Mouse (Mus musculus) forebrain, embryonic 16.5 days (tissue): ENCODE data around the gene Pdzd4. TPM values are rescaled to one million over a fixed set of nuclear protein-coding genes. Genes with fewer than 3 reads are reported as not detected.

Experiments used
- ATAC-seq: fragments of 200-750 bp; cut with Nextera tagmentation; 2 replicates; pipeline ENCODE4 v1.8.0; 2017; ENCODE audit warnings: mild to moderate bottlenecking, moderate library complexity
- H3K27ac ChIP-seq: fragments of 300-500 bp; sonication (generic); 2 replicates; pipeline ENCODE4 v1.5.1; 2014; ENCODE audit warnings: low read length, control low read depth
- H3K27me3 ChIP-seq: fragments of 300-500 bp; sonication (generic); replicated peaks from 2 replicates; pipeline ENCODE4 v1.6.1; 2014; ENCODE audit warnings: low read length; ENCODE audit not compliant: control insufficient read depth, insufficient read depth
- H3K36me3 ChIP-seq: fragments of 300-500 bp; sonication (generic); 2 replicates; pipeline ENCODE4 v1.6.1; 2014; ENCODE audit not compliant: control insufficient read depth, insufficient read depth
- H3K4me1 ChIP-seq: fragments of 300-500 bp; sonication (generic); replicated peaks from 2 replicates; pipeline ENCODE4 v1.6.1; 2014; ENCODE audit warnings: low read length; ENCODE audit not compliant: control insufficient read depth, insufficient read depth
- H3K4me2 ChIP-seq: fragments of 300-500 bp; sonication (generic); 2 replicates; pipeline ENCODE4 v1.6.1; 2014; ENCODE audit warnings: mild to moderate bottlenecking, low read length, control low read depth
- H3K4me3 ChIP-seq: fragments of 300-500 bp; sonication (generic); replicated peaks from 2 replicates; pipeline ENCODE4 v1.5.1; 2014; ENCODE audit warnings: mild to moderate bottlenecking, low read length, control low read depth
- H3K9ac ChIP-seq: fragments of 300-500 bp; sonication (generic); replicated peaks from 2 replicates; pipeline ENCODE4 v1.6.1; 2014; ENCODE audit warnings: low read depth, low read length, control low read depth
- H3K9me3 ChIP-seq: fragments of 300-500 bp; sonication (generic); 2 replicates; pipeline ENCODE4 v1.6.1; 2016; ENCODE audit warnings: low read length; ENCODE audit not compliant: control insufficient read depth
- WGBS: fragments of 180-500 bp; shearing (Covaris S2); extraction: QIAGEN DNeasy Blood & Tissue Kit; methylation state at CpG from one replicate; pipeline ENCODE4 v1.1.7; 2014; 5-methylcytosine and 5-hydroxymethylcytosine counted together
- polyA plus RNA-seq: library from polyadenylated mRNA; unstranded; fragments of >200 nt; fragmentation: Nextera tagmentation; extraction: Ambion mirVana; gene quantifications from 2 replicates; pipeline ENCODE4 v1.2.1, GENCODE M21; 2015

Pdzd4 gene
- polyA plus RNA-seq, 1 experiment from 2014 or later = 4.2 TPM

GRCm38 (mm10) chrX:73765311-73765710 lies 59.5 kb downstream of the Pdzd4 start:
- Histone ChIP-seq H3K9ac (no peak overlapping the region), H3K9me3 (no peaks in the 10 kb centered on the region), H3K36me3 (no peaks in the 10 kb centered on the region), H3K4me2 (no peak overlapping the region), H3K4me1 (no peaks in the 10 kb centered on the region), H3K27ac (no peak overlapping the region), H3K4me3 (no peak overlapping the region), H3K27me3 (no peaks in the 10 kb centered on the region)
- WGBS = 63% methylated on average over 1 of the region's 1 CpGs
- no peak for ATAC-seq

- no peaks in the 10 kb centered on the region for H3K36me3 ChIP-seq
- H3K27ac ChIP-seq = no peak overlapping the region
- H3K9me3 ChIP-seq = no peaks in the 10 kb centered on the region
- no peaks in the 10 kb centered on the region for H3K4me1 ChIP-seq
- no peak for ATAC-seq
- no peak overlapping the region for H3K4me3 ChIP-seq
- WGBS = 74% methylated on average over 13 of the region's 13 CpGs
- H3K4me2 ChIP-seq = no peak overlapping the region
- H3K27me3 ChIP-seq = no peaks in the 10 kb centered on the region
- H3K9ac ChIP-seq = no peak overlapping the region
These were observed 66.0 kb downstream of the Pdzd4 start for GRCm38 (mm10) chrX:73758611-73759290.

- WGBS = 64% methylated on average over 4 of the region's 5 CpGs
- no peaks in the 10 kb centered on the region for H3K36me3 ChIP-seq
- no peak within 1 kb of the TSS for H3K9ac ChIP-seq
- no peak within 1 kb of the TSS for H3K4me2 ChIP-seq
- no peak for ATAC-seq
- no peaks in the 10 kb centered on the region for H3K4me1 ChIP-seq
- no peaks in the 10 kb centered on the region for H3K27me3 ChIP-seq
- H3K9me3 ChIP-seq = no peaks in the 10 kb centered on the region
- H3K27ac ChIP-seq = no peak within 1 kb of the TSS
- no peak within 1 kb of the TSS for H3K4me3 ChIP-seq
These were observed 68.2 kb downstream of the Pdzd4 start, which contains the start of gene Plxnb3 for GRCm38 (mm10) chrX:73756334-73757140. Plxnb3 (plus strand) TSS chrX:73757090.

GRCm38 (mm10) chrX:73748977-73749376 lies 75.8 kb downstream of the Pdzd4 start:
- Histone ChIP-seq H3K27me3 (no peaks in the 10 kb centered on the region), H3K9me3 (no peaks in the 10 kb centered on the region), H3K9ac (no peak overlapping the region), H3K4me2 (no peak overlapping the region), H3K36me3 (no peaks in the 10 kb centered on the region), H3K4me1 (no peaks in the 10 kb centered on the region), H3K27ac (no peak overlapping the region), H3K4me3 (no peak overlapping the region)
- 80% methylated on average over 1 of the region's 1 CpGs for WGBS
- ATAC-seq = no peak

- ATAC-seq = no peak
- Histone ChIP-seq H3K9ac (no peak overlapping the region), H3K9me3 (no peaks in the 10 kb centered on the region), H3K4me1 (no peaks in the 10 kb centered on the region), H3K4me3 (no peak overlapping the region), H3K36me3 (no peaks in the 10 kb centered on the region), H3K4me2 (no peak overlapping the region), H3K27me3 (no peaks in the 10 kb centered on the region), H3K27ac (no peak overlapping the region)
- WGBS = 84% methylated on average over 1 of the region's 1 CpGs
These were observed 79.8 kb downstream of the Pdzd4 start for GRCm38 (mm10) chrX:73744774-73745481.

Other genes starting within 250 kb of the Pdzd4 start
- gene Dusp9, start 185.6 kb downstream of the Pdzd4 start, polyA plus RNA-seq = 0.26 and 0.37 TPM in 2 replicates
- gene Pnck, start 164.9 kb downstream of the Pdzd4 start, polyA plus RNA-seq = 105 and 143 TPM in 2 replicates
- gene Slc6a8, start 151.8 kb downstream of the Pdzd4 start, polyA plus RNA-seq = 6.4 and 7.5 TPM in 2 replicates
- 109 and 111 TPM in 2 replicates for gene Bcap31, start 108.8 kb downstream of the Pdzd4 start, polyA plus RNA-seq
- 11.3 and 12.3 TPM in 2 replicates for gene Abcd1, start 108.4 kb downstream of the Pdzd4 start, polyA plus RNA-seq
- gene Plxnb3, start 67.9 kb downstream of the Pdzd4 start, polyA plus RNA-seq = 0.19 and 0.22 TPM in 2 replicates
- gene Srpk3, start 50.6 kb downstream of the Pdzd4 start, polyA plus RNA-seq = 1.8 and 1.9 TPM in 2 replicates
- gene Idh3g, start 38.1 kb downstream of the Pdzd4 start, polyA plus RNA-seq = 232 and 240 TPM in 2 replicates
- 132 and 134 TPM in 2 replicates for gene Ssr4, start 37.9 kb downstream of the Pdzd4 start, polyA plus RNA-seq
- 0.16 and 0.24 TPM in 2 replicates for gene Avpr2, start 67.1 kb upstream of the Pdzd4 start, polyA plus RNA-seq
- gene L1cam, start 71.1 kb upstream of the Pdzd4 start, polyA plus RNA-seq = 82.6 and 110 TPM in 2 replicates
- 2.8 and 3.1 TPM in 2 replicates for gene Arhgap4, start 96.9 kb upstream of the Pdzd4 start, polyA plus RNA-seq
- 101 and 103 TPM in 2 replicates for gene Naa10, start 97.0 kb upstream of the Pdzd4 start, polyA plus RNA-seq
- gene Renbp, start 105.9 kb upstream of the Pdzd4 start, polyA plus RNA-seq = 6.7 and 10.3 TPM in 2 replicates
- gene Hcfc1, start 141.4 kb upstream of the Pdzd4 start, polyA plus RNA-seq = 53.8 and 57.0 TPM in 2 replicates
- gene Irak1, start 198.9 kb upstream of the Pdzd4 start, polyA plus RNA-seq = 39.8 and 40.8 TPM in 2 replicates